Mouse (Mus musculus): ENCODE results near the gene Gm10322.

Gene Gm10322

DNA sequence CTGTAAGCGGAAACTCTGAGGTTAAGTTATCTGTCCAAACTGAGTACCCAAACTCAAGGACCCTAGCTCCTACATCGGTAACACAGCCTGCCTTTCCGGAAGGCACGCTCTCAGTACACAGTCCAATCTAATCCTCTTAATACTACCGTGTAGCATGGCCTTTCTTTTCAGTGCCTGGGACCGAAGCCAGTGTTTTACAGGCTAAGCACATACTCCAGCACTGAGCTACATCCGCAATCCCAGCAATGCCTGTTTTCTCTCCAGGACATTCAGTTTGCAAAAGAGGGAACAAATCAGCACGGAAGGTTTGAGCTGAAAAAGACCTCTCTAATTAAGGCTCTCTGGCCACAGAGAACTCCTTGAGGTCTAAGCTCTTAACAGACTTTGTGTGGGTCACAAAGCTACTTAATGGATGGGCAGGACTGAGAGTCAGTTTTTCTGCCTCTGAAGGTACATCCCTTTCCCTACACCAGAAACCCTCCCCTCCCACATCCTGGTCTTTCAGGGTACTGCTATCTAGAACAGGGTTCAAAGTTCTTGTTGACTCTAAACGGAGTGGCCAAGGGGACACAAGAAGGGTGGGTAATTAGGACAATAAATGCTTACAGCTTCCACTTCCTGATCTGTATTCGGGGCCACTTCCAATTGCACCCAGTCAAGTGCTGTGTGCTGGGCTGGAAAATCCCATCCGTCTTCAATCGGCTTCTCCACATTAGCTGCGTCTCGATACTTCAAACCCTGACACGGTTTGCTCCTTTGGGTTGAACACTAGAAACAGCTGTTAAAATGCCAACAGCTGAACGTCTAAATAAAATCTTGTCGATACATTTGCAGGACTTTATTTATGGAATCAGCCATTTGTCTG, 13.0 kb downstream of the Gm10322 start:
- no peak for TF ChIP-seq GATA4 (IDR thresholded peaks at IDR 0.05; ENCODE audit: insufficient replicate concordance, low read length)

DNA sequence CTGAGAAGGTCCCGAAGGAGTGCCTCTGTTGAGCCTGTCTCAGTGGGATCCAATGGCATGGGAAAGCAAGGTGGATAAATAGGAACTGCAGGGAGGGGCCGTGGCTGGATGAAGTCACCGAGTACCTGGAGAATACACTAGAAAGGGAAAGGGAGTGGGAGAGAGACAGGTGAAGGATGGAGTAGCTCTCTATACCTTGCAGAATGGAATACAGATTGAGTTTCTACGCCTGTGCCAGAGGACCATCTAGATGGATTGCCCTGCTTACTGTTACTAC, 13.6 kb downstream of the Gm10322 start:
- TF ChIP-seq GATA4 (IDR thresholded peaks at IDR 0.05; ENCODE audit: insufficient replicate concordance, low read length) = no peak

DNA sequence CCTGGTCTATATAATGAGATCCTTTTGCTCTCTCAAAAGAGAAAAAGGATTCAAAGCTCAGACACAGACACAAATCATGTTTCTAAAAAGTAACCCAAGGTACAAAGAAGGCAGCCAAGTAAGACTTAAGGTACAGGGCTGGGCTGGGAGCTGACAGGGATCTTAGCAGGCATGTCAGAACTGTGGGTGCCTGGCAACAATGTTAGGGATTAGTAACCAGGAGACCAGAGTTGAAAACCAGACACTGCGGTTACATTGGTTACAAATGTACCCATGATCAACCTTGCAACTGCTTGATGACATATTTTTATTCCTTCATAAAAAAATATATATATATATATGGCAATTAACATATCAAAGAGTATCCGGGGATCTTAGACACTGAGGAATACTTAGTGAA, 20.2 kb downstream of the Gm10322 start:
- TF ChIP-seq GATA4 (IDR thresholded peaks at IDR 0.05; ENCODE audit: insufficient replicate concordance, low read length) = no peak

DNA sequence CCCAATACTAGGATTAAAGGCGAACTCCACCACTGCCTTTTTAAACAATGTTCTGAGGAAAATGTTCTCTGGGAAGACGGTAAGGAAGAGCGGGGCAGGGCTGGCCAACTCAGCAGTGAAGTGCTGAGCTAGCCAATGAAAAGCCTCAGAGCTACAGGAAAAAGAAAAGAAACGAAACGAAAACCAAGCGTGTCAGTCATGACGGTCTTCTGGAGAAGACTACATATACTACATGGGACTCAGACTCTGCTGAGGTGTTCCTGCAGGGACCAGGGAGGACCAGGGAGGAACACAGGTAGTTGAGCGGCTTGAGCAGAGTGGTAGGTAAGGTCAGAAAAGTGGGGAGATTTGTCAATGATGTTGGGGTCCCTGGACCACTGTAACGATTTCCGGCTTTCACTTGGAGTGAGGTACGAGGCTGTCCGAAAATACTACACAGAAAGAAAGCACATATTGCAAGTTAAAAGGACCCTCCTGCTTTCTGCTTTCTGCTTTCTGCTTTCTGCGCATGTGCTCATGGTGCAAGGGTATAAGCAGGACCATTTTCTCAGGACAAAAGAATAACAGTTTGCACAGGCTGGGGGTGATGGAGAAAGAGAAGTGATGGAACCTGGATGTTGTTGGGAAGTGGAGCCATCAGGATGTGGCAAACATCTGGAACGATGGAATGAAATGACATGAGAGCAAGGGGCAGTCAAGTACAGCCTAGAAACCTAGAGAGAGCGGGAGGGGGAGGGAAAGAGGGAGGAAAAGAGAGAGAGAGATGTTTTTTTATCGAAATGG, 21.1 kb downstream of the Gm10322 start:
- no peak for TF ChIP-seq GATA4 (IDR thresholded peaks at IDR 0.05; ENCODE audit: insufficient replicate concordance, low read length)

DNA sequence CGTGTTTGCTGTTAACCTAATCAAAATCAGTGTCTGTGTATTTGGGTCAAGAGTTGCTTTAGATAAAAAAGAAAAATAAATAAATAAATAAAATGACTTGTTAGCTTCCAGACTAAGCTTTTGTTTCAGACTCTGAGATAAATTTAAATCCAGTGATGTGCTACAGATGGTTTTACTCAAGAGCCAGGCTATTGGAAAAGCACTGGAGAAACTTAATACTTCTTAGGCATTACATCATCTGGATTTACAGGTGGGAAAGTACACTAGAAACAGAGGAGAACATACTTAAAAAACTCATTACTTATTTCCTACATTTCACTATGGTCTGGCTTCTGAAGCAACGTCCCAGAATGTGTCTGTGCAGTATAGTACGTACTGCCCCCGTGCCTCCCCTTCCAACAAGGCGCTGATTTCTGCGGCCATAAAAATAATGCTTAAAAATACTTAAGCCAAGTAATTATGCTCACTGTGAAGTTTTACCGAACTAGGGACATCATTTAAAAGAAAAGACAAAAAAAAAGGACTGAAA, 21.8 kb downstream of the Gm10322 start:
- TF ChIP-seq GATA4 (IDR thresholded peaks at IDR 0.05; ENCODE audit: insufficient replicate concordance, low read length) = no peak

DNA sequence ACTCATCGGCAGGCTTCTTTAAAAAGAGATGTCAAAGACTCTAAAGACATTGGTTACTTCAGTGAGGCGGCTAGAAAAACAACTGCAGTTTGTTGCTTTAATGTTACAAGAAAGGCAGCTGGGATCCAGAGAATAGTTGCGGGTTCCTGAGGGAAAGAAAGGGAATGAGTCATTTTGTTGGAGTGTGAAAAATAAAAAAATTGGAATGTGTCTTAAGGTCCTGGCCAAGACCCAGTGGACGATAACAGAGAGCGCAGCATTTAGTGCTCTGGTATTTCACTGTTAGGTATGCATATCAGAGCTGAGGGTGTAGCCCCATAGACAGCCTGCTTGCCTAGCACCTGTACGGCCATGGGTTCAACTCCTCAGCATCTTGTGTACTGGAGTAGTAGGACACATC, 22.7 kb downstream of the Gm10322 start:
- no peak for TF ChIP-seq GATA4 (IDR thresholded peaks at IDR 0.05; ENCODE audit: insufficient replicate concordance, low read length)

DNA sequence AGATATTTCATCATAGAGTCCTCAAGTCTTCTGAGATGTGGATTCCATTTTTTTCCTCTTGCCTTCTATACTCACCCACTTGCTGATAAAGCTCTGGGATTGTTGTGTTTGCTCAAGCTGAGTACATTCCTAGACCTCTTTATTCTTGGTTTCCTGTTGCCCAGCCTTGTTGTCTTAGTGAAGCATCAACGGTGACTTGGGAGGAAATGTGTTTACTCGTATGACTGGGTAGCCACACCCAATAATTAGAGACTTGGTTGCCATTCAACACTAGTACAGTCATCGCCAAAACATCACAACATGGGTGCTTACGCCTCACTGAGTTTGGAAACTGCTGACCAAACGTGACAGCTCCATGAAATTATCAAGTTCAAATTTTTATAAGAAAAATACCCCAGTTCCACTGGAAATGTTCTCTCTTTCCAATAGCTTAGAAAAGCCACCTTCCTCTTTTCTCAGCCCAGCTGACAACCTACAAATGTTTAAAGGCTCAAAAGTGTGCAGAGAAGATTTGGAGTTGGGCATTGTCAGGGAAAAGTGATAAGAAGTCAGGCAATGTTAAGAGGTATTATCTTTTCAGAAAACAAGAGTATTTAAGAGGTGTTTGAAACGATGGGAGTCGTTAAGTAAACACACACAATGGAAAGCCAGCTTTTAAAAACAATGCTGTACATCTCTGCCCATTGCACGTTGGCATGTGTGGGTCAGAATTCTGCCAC, 27.0 kb downstream of the Gm10322 start:
- no peak for TF ChIP-seq GATA4 (IDR thresholded peaks at IDR 0.05; ENCODE audit: insufficient replicate concordance, low read length)

DNA sequence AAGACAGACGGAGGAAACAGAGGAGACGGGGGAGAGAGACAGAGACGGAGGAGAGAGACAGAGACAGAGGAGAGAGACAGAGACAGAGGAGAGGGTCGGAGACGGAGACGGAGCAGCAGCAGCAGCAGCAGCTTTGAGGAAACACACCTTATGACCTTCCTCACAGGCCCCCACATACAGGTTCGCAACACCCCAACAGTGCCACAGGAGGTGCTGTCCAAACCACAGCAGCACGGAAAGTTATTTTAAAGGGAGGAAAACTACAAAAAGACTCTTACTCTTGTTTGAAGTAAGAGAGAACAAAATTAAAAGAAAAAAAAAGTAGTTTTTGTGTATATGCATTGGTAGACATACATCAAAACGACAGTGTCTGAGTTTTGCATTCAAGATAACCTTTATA, 27.8 kb downstream of the Gm10322 start:
- TF ChIP-seq GATA4 (IDR thresholded peaks at IDR 0.05; ENCODE audit: insufficient replicate concordance, low read length) = no peak

DNA sequence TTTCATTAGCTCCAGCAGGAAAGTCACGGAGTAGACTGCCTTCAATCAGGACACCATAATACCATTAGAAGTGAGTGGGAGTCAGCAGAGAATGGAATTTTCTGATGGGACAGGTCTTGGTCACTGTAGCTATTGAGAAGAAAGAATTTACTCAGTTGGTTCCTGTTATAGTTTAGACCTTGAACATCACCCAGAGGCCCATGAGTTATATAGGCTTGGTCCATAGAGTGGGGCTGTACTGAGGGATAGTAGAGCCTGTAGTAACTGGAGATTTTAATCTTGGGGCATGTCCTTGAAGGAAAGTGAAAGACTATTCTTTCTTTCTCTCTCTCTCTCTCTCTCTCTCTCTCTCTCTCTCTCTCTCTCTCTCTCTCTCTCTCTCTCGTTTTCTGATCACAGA, 28.8 kb downstream of the Gm10322 start:
- TF ChIP-seq GATA4 (IDR thresholded peaks at IDR 0.05; ENCODE audit: insufficient replicate concordance, low read length) = no peak

DNA sequence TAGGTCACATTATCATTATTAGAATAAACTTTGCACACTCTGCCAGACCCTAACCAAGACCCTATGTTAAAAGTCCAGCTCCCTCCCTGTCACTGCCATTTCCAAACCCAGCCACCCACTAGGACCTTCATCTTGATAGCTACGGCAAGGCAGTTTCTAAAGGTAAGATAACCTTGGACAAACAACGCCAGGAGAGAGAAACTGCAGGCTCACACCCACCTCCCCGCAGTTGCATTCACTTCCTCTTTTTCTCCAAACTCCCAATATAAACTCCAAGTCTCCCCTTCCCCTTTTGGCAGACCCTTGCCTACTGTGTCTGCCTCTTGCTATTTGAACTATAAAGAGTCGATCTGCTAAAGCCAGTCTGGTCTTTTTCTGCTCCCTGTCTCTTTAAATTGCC, 29.3 kb downstream of the Gm10322 start:
- TF ChIP-seq GATA4 (IDR thresholded peaks at IDR 0.05; ENCODE audit: insufficient replicate concordance, low read length) = no peak

DNA sequence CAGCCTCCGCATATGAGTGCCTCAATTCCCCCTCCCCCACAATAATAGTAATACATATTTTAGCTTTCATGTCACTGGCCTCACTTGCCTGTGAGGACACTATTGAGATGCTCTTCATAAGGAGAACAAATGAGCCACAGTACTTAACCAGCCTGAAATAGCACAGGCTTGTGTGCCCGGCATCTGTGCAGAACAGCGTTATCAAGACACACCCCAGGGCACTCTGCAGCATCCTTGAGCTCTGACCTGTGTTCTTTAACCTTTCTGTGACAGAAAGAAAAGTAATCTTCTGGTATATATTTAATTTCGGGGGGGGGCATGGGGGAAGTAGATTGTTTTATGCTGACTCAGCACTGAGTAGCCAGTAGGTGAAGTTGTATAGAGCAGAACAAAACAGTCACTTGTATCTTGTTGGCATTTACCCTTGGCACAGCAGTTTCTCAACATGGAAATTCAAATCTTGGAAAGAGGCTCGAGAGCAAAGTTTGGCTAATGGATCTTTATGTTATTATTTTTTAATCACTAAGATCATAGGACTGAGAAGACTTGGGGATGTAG, 31.0 kb downstream of the Gm10322 start:
- TF ChIP-seq GATA4 (IDR thresholded peaks at IDR 0.05; ENCODE audit: insufficient replicate concordance, low read length) = no peak

DNA sequence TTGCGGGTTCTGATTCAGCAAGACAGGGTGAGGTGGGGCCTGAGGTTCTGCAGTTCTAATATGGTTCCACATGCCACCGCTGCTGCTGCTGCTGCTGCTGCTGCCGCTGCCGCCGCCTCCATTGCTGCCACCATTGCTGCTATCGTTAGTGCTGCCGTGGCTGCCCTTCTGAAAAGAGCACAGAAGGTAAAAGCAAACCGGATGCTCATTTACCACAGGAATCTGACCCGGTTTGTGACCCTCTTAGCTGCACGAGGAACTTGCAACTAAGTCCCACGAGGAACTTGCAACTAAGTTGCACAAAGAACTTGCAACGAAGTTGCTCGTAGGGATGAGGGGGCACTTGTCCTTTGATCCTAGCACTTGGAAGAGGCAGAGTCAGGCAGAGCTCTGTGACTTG, 40.9 kb downstream of the Gm10322 start:
- no peak for TF ChIP-seq GATA4 (IDR thresholded peaks at IDR 0.05; ENCODE audit: insufficient replicate concordance, low read length)

DNA sequence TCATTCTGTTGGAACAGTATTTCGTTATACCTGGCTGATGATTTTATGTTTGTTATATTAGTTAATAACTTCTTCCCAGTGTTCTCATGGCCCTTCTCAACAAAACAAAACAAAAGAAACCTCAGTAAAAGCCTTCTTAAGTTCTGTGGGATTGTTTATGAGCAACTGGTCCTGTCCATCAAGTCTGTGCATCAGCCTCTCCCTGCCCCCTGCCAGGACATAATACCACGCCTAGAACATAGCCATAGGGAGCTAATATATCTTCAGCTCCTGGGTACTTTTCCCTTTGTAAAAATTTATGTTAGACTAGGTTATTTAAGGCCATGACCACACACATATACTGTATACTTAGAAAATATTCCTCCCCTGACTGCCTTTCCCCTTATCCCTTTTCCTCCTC, 48.9 kb downstream of the Gm10322 start:
- TF ChIP-seq GATA4 (IDR thresholded peaks at IDR 0.05; ENCODE audit: insufficient replicate concordance, low read length) = no peak

DNA sequence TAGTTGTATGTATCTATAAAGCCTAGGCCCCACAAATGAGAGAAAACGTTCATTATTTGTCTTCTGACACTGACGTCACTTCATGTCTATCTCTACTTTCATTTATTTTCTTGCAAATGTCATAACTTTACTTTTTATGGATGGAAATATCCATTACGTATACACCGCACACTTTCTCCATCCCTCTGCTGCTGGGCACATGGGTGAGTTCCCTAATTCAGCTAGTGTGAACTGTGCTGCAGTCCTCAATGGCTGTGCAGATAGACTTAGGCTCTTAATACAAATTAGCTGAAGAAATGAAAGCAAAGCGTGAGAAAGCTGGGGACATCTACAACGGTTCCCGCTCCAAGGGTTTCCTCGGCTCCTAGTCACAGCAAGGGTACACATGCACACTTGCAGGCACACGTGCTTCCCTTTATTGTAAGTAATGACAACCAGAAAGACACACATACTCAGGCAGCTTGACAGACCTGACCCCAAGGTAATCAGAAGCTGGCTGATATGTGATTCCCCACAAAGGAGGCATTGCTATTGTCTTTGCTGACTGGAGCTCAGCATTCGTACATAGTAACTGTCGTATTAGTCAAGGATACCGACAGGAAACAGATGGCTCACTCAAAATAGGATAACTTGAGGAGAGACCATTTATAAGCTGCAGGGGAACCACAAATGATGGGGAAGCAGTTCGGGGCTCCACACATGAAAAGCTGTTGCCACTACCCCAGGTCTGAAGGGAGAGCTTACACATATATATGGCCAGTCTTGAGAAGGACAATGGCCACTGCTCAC, 49.8 kb downstream of the Gm10322 start:
- TF ChIP-seq GATA4 (IDR thresholded peaks at IDR 0.05; ENCODE audit: insufficient replicate concordance, low read length) = no peak
